Mouse (Mus musculus) ovary, postnatal 10 days (tissue): ENCODE measurements around the gene Ston1.

Source experiments
- DNase-seq: peaks from one replicate; pipeline ENCODE4 v3.0.0; 2022; ENCODE audit warnings: low spot score

The Ston1 gene

GRCm38 (mm10) chr17:88588228-88588627 lies 9.3 kb upstream of the Ston1 start:
- no peak for DNase-seq

- DNase-seq: no peak
Measured at GRCm38 (mm10) chr17:88590251-88590650, 7.2 kb upstream of the Ston1 start.

GRCm38 (mm10) chr17:88595071-88595470 lies 2.4 kb upstream of the Ston1 start:
- no peak for DNase-seq

GRCm38 (mm10) chr17:88596068-88596467 lies 1.4 kb upstream of the Ston1 start:
- DNase-seq: no peak

- no peak for DNase-seq
Measured at GRCm38 (mm10) chr17:88596544-88597221, 801 bp upstream of the Ston1 start.

- no peak for DNase-seq
Measured at GRCm38 (mm10) chr17:88598056-88598420, 554 bp downstream of the Ston1 start.

- DNase-seq: no peak
Measured at GRCm38 (mm10) chr17:88598570-88599368, 1.3 kb downstream of the Ston1 start.

GRCm38 (mm10) chr17:88600492-88601026 lies 3.1 kb downstream of the Ston1 start:
- no peak for DNase-seq

- DNase-seq: no peak
Measured at GRCm38 (mm10) chr17:88603943-88604342, 6.5 kb downstream of the Ston1 start.

- DNase-seq: no peak
Measured at GRCm38 (mm10) chr17:88606056-88606455, 8.6 kb downstream of the Ston1 start.

- no peak for DNase-seq
Measured at GRCm38 (mm10) chr17:88609361-88609760, 11.9 kb downstream of the Ston1 start.

GRCm38 (mm10) chr17:88611057-88611456 lies 13.6 kb downstream of the Ston1 start:
- no peak for DNase-seq

GRCm38 (mm10) chr17:88613172-88613571 lies 15.7 kb downstream of the Ston1 start:
- no peak for DNase-seq

- no peak for DNase-seq
Measured at GRCm38 (mm10) chr17:88613721-88614120, 16.2 kb downstream of the Ston1 start.

GRCm38 (mm10) chr17:88614234-88614633 lies 16.8 kb downstream of the Ston1 start:
- no peak for DNase-seq

GRCm38 (mm10) chr17:88614733-88615132 lies 17.2 kb downstream of the Ston1 start:
- no peak for DNase-seq

- DNase-seq: no peak
Measured at GRCm38 (mm10) chr17:88615492-88616155, 18.1 kb downstream of the Ston1 start.

- DNase-seq: no peak
Measured at GRCm38 (mm10) chr17:88620935-88621334, 23.5 kb downstream of the Ston1 start.

- DNase-seq: no peak
Measured at GRCm38 (mm10) chr17:88621374-88621773, 23.9 kb downstream of the Ston1 start.

GRCm38 (mm10) chr17:88622711-88623110 lies 25.2 kb downstream of the Ston1 start:
- no peak for DNase-seq

GRCm38 (mm10) chr17:88624386-88624785 lies 26.9 kb downstream of the Ston1 start:
- no peak for DNase-seq

GRCm38 (mm10) chr17:88625350-88625749 lies 27.9 kb downstream of the Ston1 start:
- DNase-seq: no peak

- DNase-seq: no peak
Measured at GRCm38 (mm10) chr17:88625931-88626330, 28.4 kb downstream of the Ston1 start.
